Mouse (Mus musculus) lung, postnatal 0 days (tissue): ENCODE data around the gene Ptprh.

Experiments used
- CTCF ChIP-seq: IDR thresholded peaks from 2 replicates; pipeline ENCODE4 v1.5.1; 2016; ENCODE audit warnings: antibody characterized with exemption, mild to moderate bottlenecking
- EP300 ChIP-seq: IDR thresholded peaks from 2 replicates; pipeline ENCODE4 v1.6.1; 2016; ENCODE audit warnings: antibody characterized with exemption, mild to moderate bottlenecking, control low read depth

DNA sequence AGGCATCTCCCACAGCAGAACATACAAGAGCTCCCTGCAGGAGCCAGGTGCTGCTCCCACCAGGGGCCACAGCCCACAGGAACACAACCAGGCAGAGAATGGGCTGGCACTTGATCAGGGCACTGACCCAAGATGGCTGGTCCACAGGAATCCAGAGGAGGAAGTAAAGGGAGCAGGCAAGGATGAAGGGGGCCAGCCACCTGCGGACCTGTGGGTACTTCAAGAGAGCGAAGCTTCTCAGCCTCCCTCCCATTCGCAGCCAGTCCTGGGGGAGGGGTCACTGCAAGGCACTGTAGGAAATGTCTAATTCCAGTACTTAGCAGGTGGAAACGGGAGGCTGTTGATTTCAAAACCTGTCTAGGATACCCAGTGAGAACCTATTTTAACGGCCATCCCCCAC lies 25.7 kb upstream of the Ptprh start:
- no peak for TF ChIP-seq CTCF
- no peak for TF ChIP-seq EP300
